Mouse (Mus musculus) bone marrow, adult 2 months (tissue): ENCODE data around the gene Dock2. TPM values are rescaled to one million over a fixed set of nuclear protein-coding genes. Genes with fewer than 3 reads are reported as not detected.
"Not testable (repeated sequence)": the region's sequence is repeated elsewhere in the genome, so short reads cannot be mapped to it uniquely, and the experiment has no call there.

Experiments
- H3K27ac ChIP-seq: fragments of 200-500 bp; 2 replicates; pipeline ENCODE4 v1.5.1; 2012; ENCODE audit warnings: low read depth, mild to moderate bottlenecking, control low read depth, inconsistent platforms, low read length; ENCODE audit not compliant: control insufficient read depth, poor library complexity, insufficient read depth
- H3K4me1 ChIP-seq: fragments of 200-500 bp; 2 replicates; pipeline ENCODE4 v1.6.1; 2011; ENCODE audit warnings: low read length; ENCODE audit not compliant: control insufficient read depth, insufficient read depth
- H3K4me3 ChIP-seq: fragments of 200-500 bp; replicated peaks from 2 replicates; pipeline ENCODE3; 2011; ENCODE audit warnings: mild to moderate bottlenecking, low read depth, low read length, control low read depth; ENCODE audit not compliant: control insufficient read depth
- CTCF ChIP-seq: fragments of 200-500 bp; IDR thresholded peaks from 2 replicates; pipeline ENCODE4 v1.5.1; 2011; ENCODE audit warnings: low read length, control low read depth; ENCODE audit not compliant: control insufficient read depth, insufficient read depth
- POLR2A ChIP-seq: fragments of 200-500 bp; IDR thresholded peaks from 2 replicates; pipeline ENCODE4 v1.6.1; 2011; ENCODE audit warnings: low read depth, mild to moderate bottlenecking, control low read depth, low read length, borderline replicate concordance; ENCODE audit not compliant: control insufficient read depth
- WGBS: fragments of 180-500 bp; shearing (Covaris S2); methylation state at CpG from one replicate; pipeline ENCODE4 v1.1.7; 2018; 5-methylcytosine and 5-hydroxymethylcytosine counted together
- polyA plus RNA-seq: library from polyadenylated mRNA; stranded (reverse); fragments of >200 nt; gene quantifications from 2 replicates; pipeline ENCODE4 v1.2.4, GENCODE M21; 2011; ENCODE audit warnings: low replicate concordance; ENCODE audit not compliant: missing spikeins, insufficient read depth, insufficient read length

Dock2 gene
- polyA plus RNA-seq: 12.1 and 44.9 TPM in 2 replicates

- TF ChIP-seq POLR2A: peak; percentile 86; the same call in 1 of the 2 replicates
- no peak for TF ChIP-seq CTCF
- peak within 1 kb of the TSS; percentile 94 for H3K4me3 ChIP-seq
- under 1% methylated on average over 12 of the region's 12 CpGs for WGBS
- H3K27ac ChIP-seq: peak within 1 kb of the TSS; percentile 92
- H3K4me1 ChIP-seq: peaks cover 4% of the 10 kb centered on the region; the same call in 1 of the 2 replicates
These were observed at the start of gene Dock2 for GRCm38 (mm10) chr11:34783587-34784043. Gene Dock2 (minus strand): TSS chr11:34783892.

GRCm38 (mm10) chr11:34832678-34833077 lies 49.0 kb upstream of the Dock2 start:
- peak overlapping the region; percentile 82 for H3K4me3 ChIP-seq
- TF ChIP-seq POLR2A (no peak), CTCF (no peak)
- H3K27ac ChIP-seq: no peak overlapping the region
- WGBS: 18% methylated on average over 4 of the region's 5 CpGs
- H3K4me1 ChIP-seq: peaks cover 2% of the 10 kb centered on the region; the same call in 1 of the 2 replicates

GRCm38 (mm10) chr11:34827803-34828202 lies 44.1 kb upstream of the Dock2 start:
- Histone ChIP-seq H3K4me3 (no peak overlapping the region), H3K27ac (no peak overlapping the region), H3K4me1 (peaks cover 2% of the 10 kb centered on the region; the same call in 1 of the 2 replicates)
- WGBS: 94% methylated on average over 3 of the region's 3 CpGs
- TF ChIP-seq CTCF: no peak
- TF ChIP-seq POLR2A: no peak

GRCm38 (mm10) chr11:34826940-34827339 lies 43.2 kb upstream of the Dock2 start:
- no peak overlapping the region for H3K4me3 ChIP-seq
- no peaks in the 10 kb centered on the region for H3K4me1 ChIP-seq
- no peak overlapping the region for H3K27ac ChIP-seq
- TF ChIP-seq CTCF (no peak), POLR2A (no peak)
- WGBS: 78% methylated on average over 2 of the region's 2 CpGs

- 92% methylated on average over 4 of the region's 4 CpGs for WGBS
- no peak for TF ChIP-seq POLR2A
- TF ChIP-seq CTCF: no peak
- Histone ChIP-seq H3K4me1 (no peaks in the 10 kb centered on the region), H3K4me3 (no peak overlapping the region), H3K27ac (no peak overlapping the region)
These were observed 41.1 kb upstream of the Dock2 start for GRCm38 (mm10) chr11:34824791-34825190.

GRCm38 (mm10) chr11:34814767-34815166 lies 31.1 kb upstream of the Dock2 start:
- Histone ChIP-seq H3K4me3 (no peak overlapping the region), H3K4me1 (no peaks in the 10 kb centered on the region), H3K27ac (no peak overlapping the region)
- TF ChIP-seq CTCF: no peak
- no peak for TF ChIP-seq POLR2A
- 5% methylated on average over 2 of the region's 2 CpGs for WGBS

- Histone ChIP-seq H3K4me3 (no peak overlapping the region), H3K27ac (no peak overlapping the region), H3K4me1 (no peaks in the 10 kb centered on the region)
- TF ChIP-seq CTCF (no peak), POLR2A (no peak)
- WGBS: 92% methylated on average over 6 of the region's 6 CpGs
These were observed 30.6 kb upstream of the Dock2 start for GRCm38 (mm10) chr11:34814319-34814718.

GRCm38 (mm10) chr11:34805026-34805425 lies 21.3 kb upstream of the Dock2 start:
- H3K4me3 ChIP-seq, H3K27ac ChIP-seq, H3K4me1 ChIP-seq: not testable (repeated sequence)
- WGBS: 77% methylated on average over 4 of the region's 4 CpGs

- H3K4me1 ChIP-seq, H3K4me3 ChIP-seq, H3K27ac ChIP-seq: not testable (repeated sequence)
- WGBS: 80% methylated on average over 8 of the region's 8 CpGs
These were observed 14.4 kb upstream of the Dock2 start for GRCm38 (mm10) chr11:34798066-34798465.
